Mouse (Mus musculus): ENCODE measurements around the gene Pomgnt1. TPM values are rescaled to one million over a fixed set of nuclear protein-coding genes. Genes with fewer than 3 reads are reported as not detected.

The Pomgnt1 gene
- total RNA-seq, 2 experiments from 2014 or later = 6.7 to 7.3 TPM

Other genes with a start within 250 kb of the Pomgnt1 start
- not detected in 2 replicates for gene Kncn, start 239.4 kb upstream of the Pomgnt1 start, total RNA-seq (2015)
- gene Kncn, start 239.4 kb upstream of the Pomgnt1 start, total RNA-seq (2017) = not detected in 2 replicates
- gene 6430628N08Rik, start 233.2 kb upstream of the Pomgnt1 start, total RNA-seq (2015) = not detected in 2 replicates
- not detected in 2 replicates for gene 6430628N08Rik, start 233.2 kb upstream of the Pomgnt1 start, total RNA-seq (2017)
- gene Dmbx1, start 183.9 kb upstream of the Pomgnt1 start, total RNA-seq (2015) = not detected in 2 replicates
- not detected in 2 replicates for gene Dmbx1, start 183.9 kb upstream of the Pomgnt1 start, total RNA-seq (2017)
- gene Faah, start 105.9 kb upstream of the Pomgnt1 start, total RNA-seq (2015) = 0.71 and 1.8 TPM in 2 replicates
- gene Faah, start 105.9 kb upstream of the Pomgnt1 start, total RNA-seq (2017) = 1.3 and 2.2 TPM in 2 replicates
- 9.6 and 10.4 TPM in 2 replicates for gene Nsun4, start 70.0 kb upstream of the Pomgnt1 start, total RNA-seq (2015)
- 7.9 and 14.0 TPM in 2 replicates for gene Nsun4, start 70.0 kb upstream of the Pomgnt1 start, total RNA-seq (2017)
- 465 and 482 TPM in 2 replicates for gene Uqcrh, start 48.8 kb upstream of the Pomgnt1 start, total RNA-seq (2015)
- gene Uqcrh, start 48.8 kb upstream of the Pomgnt1 start, total RNA-seq (2017) = 334 and 347 TPM in 2 replicates
- gene Lrrc41, start 48.6 kb upstream of the Pomgnt1 start, total RNA-seq (2015) = 14.3 and 15.1 TPM in 2 replicates
- gene Lrrc41, start 48.6 kb upstream of the Pomgnt1 start, total RNA-seq (2017) = 9.9 and 16.3 TPM in 2 replicates
- gene Rad54l, start 150 bp upstream of the Pomgnt1 start, total RNA-seq (2015) = 16.6 and 18.7 TPM in 2 replicates
- 15.4 and 19.1 TPM in 2 replicates for gene Rad54l, start 150 bp upstream of the Pomgnt1 start, total RNA-seq (2017)
- not detected in 2 replicates for gene Lurap1, start 27.5 kb downstream of the Pomgnt1 start, total RNA-seq (2015)
- gene Lurap1, start 27.5 kb downstream of the Pomgnt1 start, total RNA-seq (2017) = not detected in 2 replicates
- not detected in 2 replicates for gene Tspan1, start 43.8 kb downstream of the Pomgnt1 start, total RNA-seq (2015)
- not detected in 2 replicates for gene Tspan1, start 43.8 kb downstream of the Pomgnt1 start, total RNA-seq (2017)
- gene 1700042G07Rik, start 49.5 kb downstream of the Pomgnt1 start, total RNA-seq (2015) = not detected in 2 replicates
- gene 1700042G07Rik, start 49.5 kb downstream of the Pomgnt1 start, total RNA-seq (2017) = not detected in 2 replicates
- gene Gm49337, start 49.5 kb downstream of the Pomgnt1 start, total RNA-seq (2015) = not detected in 2 replicates
- gene Gm49337, start 49.5 kb downstream of the Pomgnt1 start, total RNA-seq (2017) = 0.48 TPM in 1 of 2 replicates, not detected in the other
- gene Pik3r3, start 97.8 kb downstream of the Pomgnt1 start, total RNA-seq (2015) = 0.31 and 0.41 TPM in 2 replicates
- 0.24 and 1.1 TPM in 2 replicates for gene Pik3r3, start 97.8 kb downstream of the Pomgnt1 start, total RNA-seq (2017)

All from megakaryocyte, adult 5-6 weeks (primary cell).